Mouse (Mus musculus): Measurements from ENCODE around the gene Cluh.
A peak's percentile ranks its signal among the peaks of the same experiment; 100 is the strongest.

Cluh gene

GRCm38 (mm10) chr11:74649095-74649646, at the start of gene Cluh:
Gene Cluh, plus strand, starts transcription at chr11:74649495.
- DNase-seq: peak; percentile 97

GRCm38 (mm10) chr11:74602286-74602685, 47.0 kb upstream of the Cluh start:
- no peak for DNase-seq

GRCm38 (mm10) chr11:74610068-74610467, 39.2 kb upstream of the Cluh start:
- DNase-seq: no peak

GRCm38 (mm10) chr11:74610545-74611176, 38.6 kb upstream of the Cluh start, which contains the start of gene Rap1gap2:
Gene Rap1gap2, minus strand, starts transcription at chr11:74610915.
- no peak for DNase-seq

GRCm38 (mm10) chr11:74611437-74611836, 37.9 kb upstream of the Cluh start:
- no peak for DNase-seq

- no peak for DNase-seq
Observed at GRCm38 (mm10) chr11:74613428-74613827, 35.9 kb upstream of the Cluh start.

GRCm38 (mm10) chr11:74615571-74615970, 33.7 kb upstream of the Cluh start:
- no peak for DNase-seq

- DNase-seq: peak; percentile 94
Observed at GRCm38 (mm10) chr11:74619201-74619955, 29.9 kb upstream of the Cluh start, which contains the start of gene Ccdc92b. Gene Ccdc92b, plus strand, starts transcription at chr11:74619605.

- DNase-seq: no peak
Observed at GRCm38 (mm10) chr11:74619956-74620300, 29.4 kb upstream of the Cluh start.

GRCm38 (mm10) chr11:74621974-74622669, 27.2 kb upstream of the Cluh start:
- no peak for DNase-seq

GRCm38 (mm10) chr11:74623693-74624092, 25.6 kb upstream of the Cluh start:
- DNase-seq: no peak

- no peak for DNase-seq
Observed at GRCm38 (mm10) chr11:74625333-74625732, 24.0 kb upstream of the Cluh start.

GRCm38 (mm10) chr11:74627481-74627880, 21.8 kb upstream of the Cluh start:
- DNase-seq: no peak

GRCm38 (mm10) chr11:74631880-74632789, 17.2 kb upstream of the Cluh start:
- DNase-seq: no peak

- DNase-seq: peak; percentile 69
Observed at GRCm38 (mm10) chr11:74634490-74635275, 14.6 kb upstream of the Cluh start.

GRCm38 (mm10) chr11:74637486-74637885, 11.8 kb upstream of the Cluh start:
- DNase-seq: no peak

- DNase-seq: peak; percentile 80
Observed at GRCm38 (mm10) chr11:74637971-74638790, 11.1 kb upstream of the Cluh start.

- no peak for DNase-seq
Observed at GRCm38 (mm10) chr11:74638791-74639411, 10.4 kb upstream of the Cluh start.

GRCm38 (mm10) chr11:74639628-74640027, 9.7 kb upstream of the Cluh start:
- DNase-seq: no peak

GRCm38 (mm10) chr11:74647966-74648365, 1.3 kb upstream of the Cluh start:
- no peak for DNase-seq
